Mouse (Mus musculus) left cerebral cortex, postnatal 4 days (tissue): ENCODE data around the gene Lce6a. TPM values are rescaled to one million over a fixed set of nuclear protein-coding genes. Genes with fewer than 3 reads are reported as not detected.

Experiments used
- DNase-seq: peaks from one replicate; pipeline ENCODE4 v3.0.0-alpha.2; 2022
- intact Hi-C: fragments of 180-260 bp; cut with DNase I; formaldehyde crosslinking; loops from one replicate; pipeline ENCODE4 v1.15.1; 2025
- total RNA-seq, 2 experiments: library from RNA; stranded (reverse); gene quantifications; 2 replicates each; pipeline ENCODE4 v1.2.3; 2021

Gene Lce6a
- total RNA-seq, 2 experiments from 2014 or later: not detected

DNA sequence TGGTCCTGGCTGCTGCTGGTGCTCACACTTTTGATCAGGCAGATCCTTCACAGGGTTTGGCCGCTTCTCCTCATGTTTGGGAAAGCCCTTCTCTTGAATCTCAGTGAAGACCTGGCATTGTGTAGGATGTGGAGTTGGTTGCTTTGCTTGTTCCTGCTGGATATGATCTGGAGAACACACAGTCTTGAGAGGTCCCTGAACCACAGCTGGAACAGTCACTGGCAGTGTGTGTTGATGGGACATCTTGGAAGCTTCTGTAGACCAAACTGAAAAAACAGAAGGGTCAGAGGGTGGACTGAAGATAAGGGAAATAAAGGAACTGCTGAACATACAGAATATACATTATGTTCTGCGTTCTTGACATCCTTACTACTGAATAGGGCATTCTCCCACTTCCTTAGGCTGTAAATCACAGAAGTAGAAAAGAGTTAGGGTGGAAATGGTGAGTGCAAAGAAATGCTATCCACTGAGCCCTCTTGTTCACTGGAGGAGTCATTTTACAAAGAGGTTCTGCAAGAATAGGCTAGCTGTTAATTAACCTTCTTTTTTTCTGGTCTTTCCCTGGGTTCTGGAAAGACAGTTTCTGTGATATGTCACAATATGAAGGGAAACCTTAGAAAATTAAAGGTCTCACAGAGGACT is 48.8 kb downstream of the Lce6a start:
- DNase-seq: no peak
- intact Hi-C loops: no loop called here

Other genes with a start within 250 kb of the Lce6a start
- not detected for gene Sprr2h, start 236.0 kb downstream of the Lce6a start, total RNA-seq
- gene Sprr2i, start 213.7 kb downstream of the Lce6a start, total RNA-seq: not detected
- gene Sprr2j-ps, start 203.6 kb downstream of the Lce6a start, total RNA-seq: not detected
- gene Gm9774, start 192.2 kb downstream of the Lce6a start, total RNA-seq: 1 to 10 TPM; 2.9 to 3.4 TPM
- not detected for gene Sprr2k, start 189.1 kb downstream of the Lce6a start, total RNA-seq
- not detected for gene Sprr1b, start 182.9 kb downstream of the Lce6a start, total RNA-seq
- not detected for gene Sprr3, start 162.9 kb downstream of the Lce6a start, total RNA-seq
- not detected for gene Sprr1a, start 135.8 kb downstream of the Lce6a start, total RNA-seq
- not detected for gene Sprr4, start 121.2 kb downstream of the Lce6a start, total RNA-seq
- not detected for gene 2310046K23Rik, start 87.1 kb downstream of the Lce6a start, total RNA-seq
- gene Ivl, start 47.9 kb downstream of the Lce6a start, total RNA-seq: not detected
- gene Smcp, start 32.7 kb downstream of the Lce6a start, total RNA-seq: not detected
- gene 2210017I01Rik, start 14.2 kb downstream of the Lce6a start, total RNA-seq: not detected
- gene Lce1a1, start 26.6 kb upstream of the Lce6a start, total RNA-seq: not detected
- not detected for gene Lce1b, start 35.3 kb upstream of the Lce6a start, total RNA-seq
- gene Lce1a2, start 48.7 kb upstream of the Lce6a start, total RNA-seq: not detected
- gene Lce1c, start 57.6 kb upstream of the Lce6a start, total RNA-seq: not detected
- not detected for gene Lce1d, start 65.5 kb upstream of the Lce6a start, total RNA-seq
- gene Lce1e, start 87.4 kb upstream of the Lce6a start, total RNA-seq: not detected
- not detected for gene Lce1f, start 98.7 kb upstream of the Lce6a start, total RNA-seq
- gene Gm38119, start 117.4 kb upstream of the Lce6a start, total RNA-seq: not detected
- not detected for gene Lce1g, start 130.7 kb upstream of the Lce6a start, total RNA-seq
- not detected for gene Lce1h, start 143.4 kb upstream of the Lce6a start, total RNA-seq
- gene Lce1i, start 157.2 kb upstream of the Lce6a start, total RNA-seq: not detected
- gene Lce1j, start 168.9 kb upstream of the Lce6a start, total RNA-seq: not detected
- gene Lce1k, start 186.2 kb upstream of the Lce6a start, total RNA-seq: not detected
- not detected for gene Kprp, start 205.6 kb upstream of the Lce6a start, total RNA-seq
- not detected for gene Lce1l, start 229.6 kb upstream of the Lce6a start, total RNA-seq
- not detected for gene 2310050C09Rik, start 248.6 kb upstream of the Lce6a start, total RNA-seq